Mouse (Mus musculus) neural tube, embryonic 15.5 days (tissue): ENCODE measurements around the gene Zbtb8a. TPM values are rescaled to one million over a fixed set of nuclear protein-coding genes. Genes with fewer than 3 reads are reported as not detected.

Source experiments
- ATAC-seq: fragments of 200-750 bp; cut with Nextera tagmentation; 2 replicates; pipeline ENCODE4 v1.8.0; 2017; ENCODE audit warnings: mild to moderate bottlenecking, moderate TSS enrichment, moderate library complexity; ENCODE audit not compliant: low FRiP score
- H3K27ac ChIP-seq: fragments of 300-500 bp; sonication (generic); replicated peaks from 2 replicates; pipeline ENCODE4 v1.5.1; 2015; ENCODE audit warnings: mild to moderate bottlenecking, inconsistent platforms
- H3K27me3 ChIP-seq: fragments of 300-500 bp; sonication (generic); replicated peaks from 2 replicates; pipeline ENCODE4 v1.6.1; 2015; ENCODE audit warnings: inconsistent platforms
- H3K36me3 ChIP-seq: fragments of 300-500 bp; sonication (generic); 2 replicates; pipeline ENCODE4 v1.6.1; 2015; ENCODE audit warnings: inconsistent platforms
- H3K4me1 ChIP-seq: fragments of 300-500 bp; sonication (generic); 2 replicates; pipeline ENCODE4 v1.6.1; 2015; ENCODE audit warnings: inconsistent platforms
- H3K4me2 ChIP-seq: fragments of 300-500 bp; sonication (generic); 2 replicates; pipeline ENCODE4 v1.6.1; 2015; ENCODE audit warnings: inconsistent platforms, mild to moderate bottlenecking, moderate library complexity
- H3K4me3 ChIP-seq: fragments of 300-500 bp; sonication (generic); replicated peaks from 2 replicates; pipeline ENCODE4 v1.5.1; 2015; ENCODE audit warnings: mild to moderate bottlenecking, inconsistent platforms
- H3K9ac ChIP-seq: fragments of 300-500 bp; sonication (generic); replicated peaks from 2 replicates; pipeline ENCODE4 v1.6.1; 2015; ENCODE audit warnings: mild to moderate bottlenecking, inconsistent platforms
- H3K9me3 ChIP-seq: fragments of 300-500 bp; sonication (generic); replicated peaks from 2 replicates; pipeline ENCODE4 v1.6.1; 2016; ENCODE audit warnings: inconsistent platforms
- WGBS: fragments of 180-500 bp; shearing (Covaris S2); methylation state at CpG from one replicate; pipeline ENCODE4 v1.1.7; 2015; ENCODE audit warnings: mixed read lengths; 5-methylcytosine and 5-hydroxymethylcytosine counted together
- polyA plus RNA-seq: library from polyadenylated mRNA; unstranded; fragments of >200 nt; fragmentation: Nextera tagmentation; extraction: Ambion mirVana; gene quantifications from 2 replicates; pipeline ENCODE4 v1.2.1, GENCODE M21; 2015

The Zbtb8a gene
- polyA plus RNA-seq, 1 experiment from 2014 or later: 20.2 TPM

DNA sequence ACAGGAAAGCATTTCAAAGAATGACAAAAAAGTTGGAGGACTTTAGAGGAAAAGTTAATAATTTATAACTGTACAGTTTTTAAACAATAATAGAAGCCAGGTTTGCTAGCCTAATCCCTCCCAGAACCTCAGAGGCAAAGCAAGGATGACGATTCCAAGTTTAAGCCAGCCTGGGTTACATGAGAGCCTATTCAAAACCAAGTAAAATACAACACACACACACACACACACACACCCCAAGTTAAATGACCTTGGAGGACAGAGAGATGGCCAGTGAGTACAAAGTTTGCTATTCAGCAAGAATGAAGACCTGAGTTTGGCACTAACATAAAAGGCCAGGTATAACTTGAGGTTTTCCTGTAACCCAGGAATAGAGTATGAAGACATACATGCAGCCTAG lies 51.7 kb downstream of the Zbtb8a start:
- Histone ChIP-seq H3K27ac (no peak overlapping the region), H3K36me3 (peaks cover 40% of the 10 kb centered on the region), H3K4me2 (no peak overlapping the region), H3K9ac (no peak overlapping the region), H3K4me1 (peaks cover 8% of the 10 kb centered on the region), H3K27me3 (no peaks in the 10 kb centered on the region), H3K9me3 (no peaks in the 10 kb centered on the region), H3K4me3 (no peak overlapping the region)
- no peak for ATAC-seq
- 83% methylated on average over 1 of the region's 1 CpGs for WGBS

DNA sequence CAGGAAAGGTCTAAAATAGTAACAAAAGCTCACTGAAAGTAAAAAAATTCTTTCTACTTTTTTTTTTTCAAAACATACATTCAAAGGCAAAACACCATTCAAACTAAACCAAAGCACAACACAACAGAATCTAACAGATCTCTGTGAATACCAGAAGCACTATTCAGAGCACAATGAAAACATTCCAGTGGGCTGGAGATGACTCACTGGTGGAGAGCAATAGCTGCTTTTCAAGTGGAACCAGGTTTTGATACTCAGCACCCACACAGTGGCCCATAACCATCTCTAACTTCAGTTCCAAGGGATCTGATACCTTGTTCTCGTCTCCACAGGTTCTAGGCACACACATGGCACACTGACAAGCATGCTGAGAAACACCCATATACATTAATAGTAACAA lies 53.2 kb downstream of the Zbtb8a start:
- Histone ChIP-seq H3K4me1 (no peaks in the 10 kb centered on the region), H3K4me2 (no peak overlapping the region), H3K27ac (no peak overlapping the region), H3K9ac (no peak overlapping the region), H3K4me3 (no peak overlapping the region), H3K36me3 (peaks cover 48% of the 10 kb centered on the region), H3K27me3 (no peaks in the 10 kb centered on the region), H3K9me3 (no peaks in the 10 kb centered on the region)
- WGBS: 86% methylated on average over 1 of the region's 1 CpGs
- no peak for ATAC-seq

DNA sequence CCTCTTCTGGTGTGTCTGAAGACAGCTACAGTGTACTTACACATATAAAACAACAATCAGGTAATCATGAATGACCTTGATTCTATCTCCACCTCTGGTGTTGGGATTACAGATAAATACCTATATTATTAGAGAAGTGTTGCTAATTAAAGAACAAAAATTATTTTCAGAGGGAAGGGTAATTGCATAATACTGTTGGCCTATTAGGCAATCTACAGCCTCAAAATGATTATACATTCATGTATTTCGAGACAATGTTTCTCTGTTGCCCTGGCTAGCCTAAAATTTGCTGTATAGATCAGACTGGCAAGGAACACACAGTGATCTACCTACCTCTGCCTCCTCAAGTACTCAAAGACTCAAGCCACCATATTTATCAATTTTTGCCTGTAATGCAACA lies 54.4 kb downstream of the Zbtb8a start:
- no peak overlapping the region for H3K9ac ChIP-seq
- H3K4me1 ChIP-seq: no peaks in the 10 kb centered on the region
- no peak overlapping the region for H3K4me3 ChIP-seq
- no peaks in the 10 kb centered on the region for H3K27me3 ChIP-seq
- H3K9me3 ChIP-seq: no peaks in the 10 kb centered on the region
- peaks cover 47% of the 10 kb centered on the region for H3K36me3 ChIP-seq
- ATAC-seq: no peak
- H3K27ac ChIP-seq: no peak overlapping the region
- no peak overlapping the region for H3K4me2 ChIP-seq
- WGBS: 100% methylated on average over 1 of the region's 1 CpGs

DNA sequence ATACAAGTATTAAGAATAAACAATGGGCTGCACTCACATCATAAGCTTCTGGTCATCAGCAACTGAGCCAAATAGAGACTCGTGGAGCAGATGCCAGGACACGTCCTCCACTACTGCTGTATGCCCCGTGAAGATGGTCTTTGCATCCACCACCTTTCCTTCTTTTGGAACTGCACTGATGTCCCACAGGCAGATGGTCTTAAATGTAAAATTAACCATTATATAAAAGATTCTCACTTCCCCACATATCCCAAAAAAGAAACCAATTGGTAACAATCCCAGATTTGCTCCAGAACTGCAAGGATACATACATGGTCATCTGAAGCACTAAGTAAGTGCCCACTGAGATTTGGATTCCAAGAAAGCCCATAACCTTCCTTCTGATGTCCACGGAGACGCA lies 55.9 kb downstream of the Zbtb8a start:
- no peaks in the 10 kb centered on the region for H3K27me3 ChIP-seq
- H3K9ac ChIP-seq: no peak overlapping the region
- ATAC-seq: no peak
- no peaks in the 10 kb centered on the region for H3K4me1 ChIP-seq
- H3K4me3 ChIP-seq: no peak overlapping the region
- no peak overlapping the region for H3K4me2 ChIP-seq
- H3K9me3 ChIP-seq: no peaks in the 10 kb centered on the region
- WGBS: 96% methylated on average over 5 of the region's 5 CpGs
- peaks cover 47% of the 10 kb centered on the region for H3K36me3 ChIP-seq
- no peak overlapping the region for H3K27ac ChIP-seq

DNA sequence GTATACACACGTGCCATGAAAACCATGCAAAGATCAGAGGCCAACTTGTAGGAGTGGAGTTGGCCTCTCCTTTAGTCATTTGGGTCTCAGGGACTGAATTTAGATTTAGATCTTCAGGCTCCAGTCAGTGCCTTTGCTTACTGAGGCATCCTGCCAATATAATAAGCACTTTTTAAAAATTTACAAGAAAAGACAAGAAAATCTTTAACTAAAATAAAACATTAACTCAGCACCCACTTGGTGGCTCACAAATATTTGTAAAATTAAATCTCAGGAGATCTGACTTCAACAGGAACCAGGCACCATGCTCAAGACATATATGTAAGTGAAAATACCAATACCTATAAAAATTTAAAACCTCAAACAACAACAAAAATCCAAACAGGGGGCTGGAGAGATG lies 57.0 kb downstream of the Zbtb8a start:
- H3K4me2 ChIP-seq: no peak overlapping the region
- no peak overlapping the region for H3K9ac ChIP-seq
- H3K27ac ChIP-seq: no peak overlapping the region
- no peaks in the 10 kb centered on the region for H3K27me3 ChIP-seq
- peaks cover 49% of the 10 kb centered on the region for H3K36me3 ChIP-seq
- no peaks in the 10 kb centered on the region for H3K9me3 ChIP-seq
- H3K4me1 ChIP-seq: no peaks in the 10 kb centered on the region
- H3K4me3 ChIP-seq: no peak overlapping the region
- no peak for ATAC-seq
- 95% methylated on average over 1 of the region's 1 CpGs for WGBS

DNA sequence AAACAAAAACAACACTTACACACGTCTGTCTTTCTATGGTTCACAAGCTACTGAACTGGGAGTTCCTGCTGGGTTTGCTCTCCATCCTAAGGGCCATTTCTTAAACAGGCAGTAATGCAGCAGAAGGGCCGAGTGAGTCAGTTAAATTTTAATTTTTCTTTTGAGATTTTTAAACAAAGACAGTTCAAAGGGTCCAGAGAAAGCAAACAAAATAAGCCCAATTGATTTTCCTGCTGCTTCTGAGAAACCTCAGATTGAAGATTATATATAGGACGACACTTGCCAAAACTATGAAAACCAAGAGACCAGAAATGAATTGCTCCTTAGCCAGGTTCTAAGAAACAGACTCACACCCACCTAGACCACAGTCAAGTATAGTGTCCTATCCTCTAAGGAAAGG lies 64.0 kb downstream of the Zbtb8a start:
- no peaks in the 10 kb centered on the region for H3K4me1 ChIP-seq

DNA sequence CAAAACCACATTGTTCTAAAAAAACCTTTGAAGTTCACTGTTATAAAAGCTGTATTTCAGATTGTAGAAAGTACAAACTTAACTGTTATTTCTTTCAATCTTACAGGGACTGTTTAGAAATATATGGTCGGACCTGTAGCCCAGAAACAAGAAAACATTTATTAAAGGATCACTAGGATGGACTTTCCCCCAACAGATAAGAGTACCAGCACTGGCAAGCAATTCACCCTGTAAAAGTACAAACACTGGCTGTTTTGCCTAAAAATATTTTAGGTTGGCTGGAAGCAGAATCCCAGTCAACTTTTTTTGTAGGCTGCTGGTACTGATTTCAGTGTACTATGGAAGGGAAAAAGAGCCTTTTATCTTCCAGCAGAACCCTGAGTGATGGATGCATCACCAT lies 70.0 kb downstream of the Zbtb8a start:
- 100% methylated on average over 1 of the region's 1 CpGs for WGBS
- no peaks in the 10 kb centered on the region for H3K9me3 ChIP-seq
- no peak for ATAC-seq
- no peak overlapping the region for H3K9ac ChIP-seq
- peaks cover 60% of the 10 kb centered on the region for H3K36me3 ChIP-seq
- H3K4me3 ChIP-seq: no peak overlapping the region
- H3K27me3 ChIP-seq: no peaks in the 10 kb centered on the region
- H3K4me2 ChIP-seq: no peak overlapping the region
- H3K27ac ChIP-seq: no peak overlapping the region
- no peaks in the 10 kb centered on the region for H3K4me1 ChIP-seq

More for the DNA sequence above, 64.0 kb downstream of the Zbtb8a start:
- ATAC-seq: no peak
- Histone ChIP-seq H3K36me3 (peaks cover 80% of the 10 kb centered on the region), H3K27ac (no peak overlapping the region), H3K9me3 (no peaks in the 10 kb centered on the region), H3K27me3 (no peaks in the 10 kb centered on the region), H3K4me3 (no peak overlapping the region), H3K9ac (no peak overlapping the region), H3K4me2 (no peak overlapping the region)
- WGBS: 81% methylated on average over 3 of the region's 3 CpGs

DNA sequence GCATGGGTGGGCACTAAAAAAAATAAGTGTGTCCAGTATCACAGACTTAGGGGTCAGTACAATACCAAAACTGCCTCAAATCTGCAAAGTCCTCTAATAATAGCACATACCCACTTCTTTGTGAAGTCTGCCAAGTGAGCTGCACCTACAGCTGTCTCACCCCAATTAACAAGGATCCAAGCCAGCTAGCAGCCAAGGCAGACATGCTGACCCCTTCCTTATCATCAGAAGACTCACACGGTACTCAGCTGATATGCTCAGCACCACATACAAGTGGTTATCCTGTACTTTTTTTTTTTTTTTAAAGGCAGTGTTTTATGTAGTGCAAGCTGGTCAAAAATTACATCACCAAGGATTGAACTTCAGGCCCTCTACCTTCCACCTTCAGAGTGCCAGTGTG lies 73.6 kb downstream of the Zbtb8a start:
- Histone ChIP-seq H3K27me3 (no peaks in the 10 kb centered on the region), H3K9me3 (no peaks in the 10 kb centered on the region), H3K36me3 (peaks cover 35% of the 10 kb centered on the region), H3K27ac (no peak overlapping the region), H3K4me2 (no peak overlapping the region), H3K9ac (no peak overlapping the region), H3K4me1 (no peaks in the 10 kb centered on the region), H3K4me3 (no peak overlapping the region)
- 72% methylated on average over 1 of the region's 1 CpGs for WGBS
- ATAC-seq: no peak

DNA sequence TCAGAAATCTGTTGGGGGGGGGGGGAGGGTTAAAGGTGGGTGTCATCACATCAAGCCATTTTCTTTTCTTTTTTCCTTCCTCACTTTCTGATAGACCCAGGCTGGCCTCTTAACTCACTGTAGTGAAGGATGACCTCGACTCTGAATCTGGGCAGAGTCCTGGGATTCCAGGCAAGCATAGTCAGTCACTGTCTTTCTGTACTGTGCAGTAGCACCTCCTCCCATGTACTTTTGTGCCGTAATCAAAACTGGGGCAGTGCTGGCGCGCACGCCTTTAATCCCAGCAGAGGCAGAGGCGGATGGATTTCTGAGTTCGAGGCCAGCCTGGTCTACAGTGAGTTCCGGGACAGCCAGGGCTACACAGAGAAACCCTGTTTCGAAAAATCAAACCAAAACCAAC lies 74.1 kb downstream of the Zbtb8a start:
- H3K4me3 ChIP-seq: no peak overlapping the region
- H3K36me3 ChIP-seq: peaks cover 31% of the 10 kb centered on the region
- H3K4me2 ChIP-seq: no peak overlapping the region
- no peak for ATAC-seq
- no peak overlapping the region for H3K9ac ChIP-seq
- no peaks in the 10 kb centered on the region for H3K9me3 ChIP-seq
- WGBS: 88% methylated on average over 9 of the region's 9 CpGs
- H3K27me3 ChIP-seq: no peaks in the 10 kb centered on the region
- no peak overlapping the region for H3K27ac ChIP-seq
- no peaks in the 10 kb centered on the region for H3K4me1 ChIP-seq

Other genes starting within 250 kb of the Zbtb8a start
- 27.0 and 34.9 TPM in 2 replicates for gene Fndc5, start 241.1 kb downstream of the Zbtb8a start, polyA plus RNA-seq
- gene S100pbp, start 188.4 kb downstream of the Zbtb8a start, polyA plus RNA-seq: 16.7 TPM in 2 replicates
- 109 and 111 TPM in 2 replicates for gene Yars, start 188.4 kb downstream of the Zbtb8a start, polyA plus RNA-seq
- gene C77080, start 116.7 kb downstream of the Zbtb8a start, polyA plus RNA-seq: 6.0 and 6.9 TPM in 2 replicates
- 2.7 and 2.9 TPM in 2 replicates for gene Sync, start 90.5 kb downstream of the Zbtb8a start, polyA plus RNA-seq
- 246 and 284 TPM in 2 replicates for gene Rbbp4, start 42.7 kb downstream of the Zbtb8a start, polyA plus RNA-seq
- gene Zbtb8os, start 42.4 kb downstream of the Zbtb8a start, polyA plus RNA-seq: 18.3 and 29.5 TPM in 2 replicates
- gene Zbtb8b, start 62.7 kb upstream of the Zbtb8a start, polyA plus RNA-seq: 14.2 and 15.8 TPM in 2 replicates
- gene Bsdc1, start 83.5 kb upstream of the Zbtb8a start, polyA plus RNA-seq: 32.7 and 34.0 TPM in 2 replicates
- 0.19 and 0.27 TPM in 2 replicates for gene Tssk3, start 112.9 kb upstream of the Zbtb8a start, polyA plus RNA-seq
- 0.38 and 0.93 TPM in 2 replicates for gene Fam229a, start 113.1 kb upstream of the Zbtb8a start, polyA plus RNA-seq
- gene Marcksl1, start 135.5 kb upstream of the Zbtb8a start, polyA plus RNA-seq: 1,442 and 1,675 TPM in 2 replicates
- gene Hdac1, start 164.6 kb upstream of the Zbtb8a start, polyA plus RNA-seq: 77.8 and 119 TPM in 2 replicates
- 11.2 and 99.1 TPM in 2 replicates for gene Lck, start 195.5 kb upstream of the Zbtb8a start, polyA plus RNA-seq
- gene Fam167b, start 200.4 kb upstream of the Zbtb8a start, polyA plus RNA-seq: 1.3 TPM in 1 of 2 replicates, not detected in the other
- gene Eif3i, start 222.5 kb upstream of the Zbtb8a start, polyA plus RNA-seq: 205 and 232 TPM in 2 replicates
- gene Tmem234, start 222.6 kb upstream of the Zbtb8a start, polyA plus RNA-seq: 198 and 199 TPM in 2 replicates
- 2.5 and 3.8 TPM in 2 replicates for gene Dcdc2b, start 236.1 kb upstream of the Zbtb8a start, polyA plus RNA-seq
- 32.7 and 34.5 TPM in 2 replicates for gene Iqcc, start 241.0 kb upstream of the Zbtb8a start, polyA plus RNA-seq
- gene Ccdc28b, start 245.8 kb upstream of the Zbtb8a start, polyA plus RNA-seq: 155 and 168 TPM in 2 replicates